Comparison of ENCODE assay signal across 9 mouse cellular contexts in the genomic region with DNA sequence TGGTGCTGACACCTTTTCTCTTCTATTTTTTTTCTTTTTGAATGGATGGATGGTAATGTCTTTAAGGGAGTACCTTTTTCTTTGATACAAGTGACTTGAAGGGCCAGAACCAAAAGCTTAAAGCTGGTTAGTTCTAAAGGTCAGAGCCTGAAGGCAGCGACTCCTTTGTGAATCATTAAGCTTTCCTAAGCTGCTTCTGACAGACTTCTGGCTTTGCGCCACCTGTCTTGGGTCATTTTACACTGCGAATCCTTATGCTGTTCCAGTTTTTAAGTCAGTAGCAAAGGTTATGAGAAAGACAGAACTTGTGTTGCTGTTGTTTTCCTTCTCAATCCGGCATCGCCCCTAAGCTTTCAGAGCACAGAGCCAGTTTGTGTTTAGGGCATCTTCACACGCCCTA.
DNase-seq lines count a peak whose midpoint lies in the region; ATAC-seq lines count a peak whose summit lies in the region.
"Had no signal": no experiment of that assay in that cellular context is flagged by ENCODE, and none has a peak within 500 bp of the region (broad histone marks: within the 10 kb centered on the region; RNA-seq: fewer than 3 reads in every experiment).

No protein-coding gene starts in this region.

- DNase-seq in cerebellum, adult 18-20 months: peak; percentile 29 to 34
- peak; percentile 8 for DNase-seq in 3134 (ENCODE audit: extremely low read depth, insufficient read length, low spot score)
- peak; percentile 33 for DNase-seq in cerebellum, adult 9-11 months
- DNase-seq in retina, postnatal 7 days (ENCODE audit: low read depth, low spot score): peak; percentile 31
- DNase-seq in left cerebral cortex, adult 11 months (ENCODE audit: low spot score): no peak
- no peak for DNase-seq in spleen, adult 12 weeks (ENCODE audit: low spot score)

- no peaks in the 10 kb centered on the region for H3K36me3 ChIP-seq in kidney, embryonic 15.5 days
- H3K36me3 ChIP-seq: embryonic facial prominence, embryonic 12.5 days had no signal

- no peaks in the 10 kb centered on the region for H3K9me3 ChIP-seq in kidney, embryonic 15.5 days (replicated peaks)
- H3K9me3 ChIP-seq: embryonic facial prominence, embryonic 12.5 days had no signal

- peaks cover 30% of the 10 kb centered on the region for H3K4me1 ChIP-seq in kidney, embryonic 15.5 days

- H3K27me3 ChIP-seq in kidney, embryonic 15.5 days: no peaks in the 10 kb centered on the region
- H3K27me3 ChIP-seq: embryonic facial prominence, embryonic 12.5 days had no signal

- peak overlapping the region; percentile 22; the same call in 1 of the 2 replicates for H3K4me2 ChIP-seq in kidney, embryonic 15.5 days
- H3K4me2 ChIP-seq: embryonic facial prominence, embryonic 12.5 days had no signal

- 28% methylated on average over 6 of the region's 6 CpGs for whole genome bisulfite sequencing in kidney, embryonic 15.5 days

- peak overlapping the region; percentile 72 for H3K27ac ChIP-seq in kidney, embryonic 15.5 days
- H3K27ac ChIP-seq: embryonic facial prominence, embryonic 12.5 days had no signal

- ATAC-seq in cerebellum, adult (ENCODE audit: insufficient number of reproducible peaks, low FRiP score, low TSS enrichment): no peak
- ATAC-seq in kidney, embryonic 15.5 days (replicated peaks; ENCODE audit: low FRiP score): no peak

- no peak overlapping the region for H3K4me3 ChIP-seq in kidney, embryonic 15.5 days (replicated peaks)
- H3K4me3 ChIP-seq: embryonic facial prominence, embryonic 12.5 days had no signal

- no peak overlapping the region for H3K9ac ChIP-seq in kidney, embryonic 15.5 days
- H3K9ac ChIP-seq: embryonic facial prominence, embryonic 12.5 days had no signal

Comparison
In these comparisons a context has a peak if more than half of its experiments do, and no peak if none do; other contexts are left out.
1. DNase-seq: peak in cerebellum, adult 18-20 months (2 of 2), 3134 (single experiment), cerebellum, adult 9-11 months (single experiment) and retina, postnatal 7 days (single experiment); none in left cerebral cortex, adult 11 months (single experiment) and spleen, adult 12 weeks (single experiment).